ENCODE assay signal across 9 mouse cellular contexts in the genomic region with DNA sequence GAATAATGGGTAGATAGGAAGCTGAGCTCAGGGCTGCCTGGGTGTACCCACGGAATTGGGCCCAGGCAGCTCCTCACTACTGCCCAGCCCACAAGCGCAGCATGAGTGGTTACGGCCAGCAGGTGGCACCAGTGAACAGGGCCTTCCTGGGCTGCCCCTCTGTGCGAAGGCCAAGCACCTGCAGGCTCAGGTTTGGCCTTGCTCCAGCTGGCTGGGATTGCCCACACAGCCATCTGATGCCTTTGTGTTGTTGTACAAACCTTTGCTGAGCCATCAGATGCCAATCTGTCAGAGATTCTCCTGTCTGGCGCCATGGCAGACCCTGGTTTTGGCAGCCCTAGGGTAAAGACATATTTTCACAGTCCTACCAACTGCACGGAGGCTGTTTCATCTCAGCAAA. TPM values are rescaled to one million over a fixed set of nuclear protein-coding genes. Genes with fewer than 3 reads are reported as not detected.
DNase-seq lines count a peak whose midpoint lies in the region; ATAC-seq and TF ChIP-seq lines count a peak whose summit lies in the region.
"Had no signal": no experiment of that assay in that cellular context is flagged by ENCODE, and none has a peak within 500 bp of the region (broad histone marks: within the 10 kb centered on the region; RNA-seq: fewer than 3 reads in every experiment).

No protein-coding gene starts in this region.

- H3K36me3 ChIP-seq in ES-E14 (ENCODE audit: control insufficient read depth, insufficient read depth, low read length, poor library complexity, severe bottlenecking), result no peaks in the 10 kb centered on the region
- H3K36me3 ChIP-seq in embryonic facial prominence, embryonic 14.5 days (ENCODE audit: control insufficient read depth, insufficient read depth, low read length), result no peaks in the 10 kb centered on the region
- peaks cover 23% of the 10 kb centered on the region for H3K36me3 ChIP-seq in heart, embryonic 16.5 days (ENCODE audit: control insufficient read depth, insufficient read depth)
- H3K36me3 ChIP-seq in lung, embryonic 14.5 days (ENCODE audit: insufficient read depth), result no peaks in the 10 kb centered on the region; the same call in 1 of the 2 replicates
- H3K36me3 ChIP-seq: limb, embryonic 13.5 days had no signal

- peak; percentile 90 for TF ChIP-seq CTCF in brain, embryonic 14.5 days (IDR thresholded peaks at IDR 0.05; ENCODE audit: borderline replicate concordance, extremely low read depth, insufficient read depth, insufficient read length)
- peak; percentile 94 for TF ChIP-seq CTCF in lung, embryonic 14.5 days (IDR thresholded peaks at IDR 0.05; ENCODE audit: low read depth)

- peaks cover 10 to 19% of the 10 kb centered on the region in 2 experiments for H3K4me1 ChIP-seq in ES-E14 (ENCODE audit: control insufficient read depth in 2 of 2, insufficient read depth in 2 of 2, low read length in 2 of 2, poor library complexity in 1 of 2)
- H3K4me1 ChIP-seq in embryonic facial prominence, embryonic 14.5 days (ENCODE audit: control insufficient read depth, insufficient read depth, low read length), result no peaks in the 10 kb centered on the region
- peaks cover 5% of the 10 kb centered on the region; the same call in 1 of the 2 replicates for H3K4me1 ChIP-seq in heart, embryonic 16.5 days (ENCODE audit: control insufficient read depth, insufficient read depth, low read length)
- H3K4me1 ChIP-seq in lung, embryonic 14.5 days (ENCODE audit: insufficient read depth), result no peaks in the 10 kb centered on the region
- H3K4me1 ChIP-seq: limb, embryonic 13.5 days had no signal

- 25% methylated on average over 6 of the region's 6 CpGs for WGBS in embryonic facial prominence, embryonic 14.5 days
- 27% methylated on average over 6 of the region's 6 CpGs for WGBS in heart, embryonic 16.5 days
- 28% methylated on average over 6 of the region's 6 CpGs for WGBS in lung, embryonic 14.5 days

- H3K4me2 ChIP-seq in embryonic facial prominence, embryonic 14.5 days (ENCODE audit: low read depth, low read length), result no peak overlapping the region
- no peak overlapping the region for H3K4me2 ChIP-seq in heart, embryonic 16.5 days (ENCODE audit: low read depth, low read length)
- no peak overlapping the region for H3K4me2 ChIP-seq in lung, embryonic 14.5 days
- H3K4me2 ChIP-seq: limb, embryonic 13.5 days had no signal

- H3K27me3 ChIP-seq in embryonic facial prominence, embryonic 14.5 days (replicated peaks; ENCODE audit: control insufficient read depth, insufficient read depth, low read length), result no peaks in the 10 kb centered on the region
- H3K27me3 ChIP-seq in heart, embryonic 16.5 days (ENCODE audit: control insufficient read depth, insufficient read depth, low read length), result no peaks in the 10 kb centered on the region
- no peaks in the 10 kb centered on the region for H3K27me3 ChIP-seq in lung, embryonic 14.5 days (ENCODE audit: insufficient read depth, low read length)
- H3K27me3 ChIP-seq: limb, embryonic 13.5 days had no signal

- ATAC-seq in embryonic facial prominence, embryonic 14.5 days (ENCODE audit: low read depth), result peak; percentile 88
- ATAC-seq in heart, embryonic 16.5 days (replicated peaks; ENCODE audit: extremely low read depth, insufficient read depth, low FRiP score), result peak; percentile 70
- peak; percentile 50; the same call in 1 of the 2 replicates for ATAC-seq in lung, embryonic 14.5 days (ENCODE audit: insufficient read depth)

- no peak overlapping the region; the same call in 1 of the 2 replicates for H3K27ac ChIP-seq in ES-E14 (ENCODE audit: insufficient read depth, low read depth, low read length, poor library complexity, severe bottlenecking)
- H3K27ac ChIP-seq in embryonic facial prominence, embryonic 14.5 days (replicated peaks; ENCODE audit: low read depth, low read length), result no peak overlapping the region
- H3K27ac ChIP-seq in heart, embryonic 16.5 days (ENCODE audit: low read length), result no peak overlapping the region
- no peak overlapping the region for H3K27ac ChIP-seq in lung, embryonic 14.5 days (ENCODE audit: low read depth)
- H3K27ac ChIP-seq: limb, embryonic 13.5 days had no signal

- in situ Hi-C loops in ES-E14 (cut with MboI; ENCODE audit: low sequenced_read_pairs in 2 of 2, unreplicated experiment in 2 of 2), result no loop called here

- DNase-seq in ES-E14 (ENCODE audit: low read depth, low spot score), result peak; percentile 73
- DNase-seq in brain, embryonic 14.5 days (ENCODE audit: low read depth), result peak; percentile 94
- DNase-seq in embryonic facial prominence, embryonic 14.5 days (ENCODE audit: low spot score), result peak; percentile 81
- DNase-seq in kidney, postnatal 14 days, result peak; percentile 87
- peak; percentile 87 for DNase-seq in lung, embryonic 14.5 days
- peak; percentile 44 for DNase-seq in ovary, adult 18-20 months (ENCODE audit: low spot score)
- peak; percentile 61 to 77 for DNase-seq in thymus, postnatal 10 days (ENCODE audit: low spot score in 2 of 2)

- H3K9me3 ChIP-seq in ES-E14 (ENCODE audit: control insufficient read depth, insufficient read depth, low read depth, low read length), result no peaks in the 10 kb centered on the region
- H3K9me3 ChIP-seq in embryonic facial prominence, embryonic 14.5 days (ENCODE audit: control insufficient read depth, low read length), result no peaks in the 10 kb centered on the region
- H3K9me3 ChIP-seq in heart, embryonic 16.5 days (replicated peaks; ENCODE audit: control insufficient read depth, low read length), result no peaks in the 10 kb centered on the region
- no peaks in the 10 kb centered on the region for H3K9me3 ChIP-seq in lung, embryonic 14.5 days (ENCODE audit: low read depth, low read length)
- H3K9me3 ChIP-seq: limb, embryonic 13.5 days had no signal

- H3K9ac ChIP-seq in ES-E14 (ENCODE audit: insufficient read depth, low read depth, low read length, poor library complexity, severe bottlenecking), result no peak overlapping the region
- H3K9ac ChIP-seq in embryonic facial prominence, embryonic 14.5 days (ENCODE audit: low read depth, low read length), result no peak overlapping the region
- no peak overlapping the region for H3K9ac ChIP-seq in heart, embryonic 16.5 days (ENCODE audit: low read length)
- H3K9ac ChIP-seq in lung, embryonic 14.5 days, result no peak overlapping the region
- H3K9ac ChIP-seq: limb, embryonic 13.5 days had no signal

- TF ChIP-seq POLR2A in brain, embryonic 14.5 days (IDR thresholded peaks at IDR 0.05; ENCODE audit: borderline replicate concordance, extremely low read depth, insufficient read depth, insufficient read length, poor library complexity, severe bottlenecking), result no peak

- no peak overlapping the region for H3K4me3 ChIP-seq in ES-E14 (ENCODE audit: insufficient read depth in 1 of 2, low read depth in 1 of 2, low read length in 2 of 2, poor library complexity in 1 of 2, severe bottlenecking in 1 of 2)
- H3K4me3 ChIP-seq in embryonic facial prominence, embryonic 14.5 days (ENCODE audit: low read depth, low read length), result no peak overlapping the region
- H3K4me3 ChIP-seq in heart, embryonic 16.5 days (ENCODE audit: low read length), result no peak overlapping the region
- H3K4me3 ChIP-seq in lung, embryonic 14.5 days (ENCODE audit: low read depth, low read length), result no peak overlapping the region
- H3K4me3 ChIP-seq: limb, embryonic 13.5 days had no signal

TF ChIP-seq in ES-E14, 5 proteins besides CTCF, POLR2A, EP300 and RAD21:
- TF ChIP-seq ZC3H11A (IDR thresholded peaks at IDR 0.05; ENCODE audit: borderline replicate concordance, low read depth, low read length) (peak; percentile 52; the same call in 1 of the 2 replicates), CHD2 (IDR thresholded peaks at IDR 0.05; ENCODE audit: low read depth, low read length) (no peak)
TF ChIP-seq in ES-E14: peak in this region for 1.

RNA-seq across cellular contexts. Expression of gene Tm6sf1, which starts 9.4 kb away (rescaled TPM):
- 2.2 and 2.3 TPM in 2 replicates for total RNA-seq in ES-E14 (2012; rRNA removed)
- polyA plus RNA-seq in brain, embryonic 14.5 days (2012; rRNA removed), result 16.7 and 19.0 TPM in 2 replicates
- polyA plus RNA-seq in embryonic facial prominence, embryonic 14.5 days (2014; fragmentation: Nextera tagmentation; extraction: Ambion mirVana), result 34.7 and 50.6 TPM in 2 replicates
- polyA plus RNA-seq in heart, embryonic 16.5 days (2015; fragmentation: Nextera tagmentation; extraction: Ambion mirVana), result 35.6 and 44.4 TPM in 2 replicates
- 16.0 and 17.5 TPM in 2 replicates for polyA plus RNA-seq in lung, embryonic 14.5 days (2014; fragmentation: Nextera tagmentation; extraction: Ambion mirVana)

RNA-seq across cellular contexts. Expression of gene Gm10160, which starts 12.6 kb away (rescaled TPM):
- total RNA-seq in ES-E14 (2012; rRNA removed), result not detected in 2 replicates
- polyA plus RNA-seq in brain, embryonic 14.5 days (2012; rRNA removed), result not detected in 2 replicates
- not detected in 2 replicates for polyA plus RNA-seq in embryonic facial prominence, embryonic 14.5 days (2014; fragmentation: Nextera tagmentation; extraction: Ambion mirVana)
- not detected in 2 replicates for polyA plus RNA-seq in heart, embryonic 16.5 days (2015; fragmentation: Nextera tagmentation; extraction: Ambion mirVana)
- polyA plus RNA-seq in lung, embryonic 14.5 days (2014; fragmentation: Nextera tagmentation; extraction: Ambion mirVana), result not detected in 2 replicates
- polyA plus RNA-seq: limb, embryonic 13.5 days had no signal

RNA-seq across cellular contexts. Expression of gene Btbd1, which starts 38.9 kb away (rescaled TPM):
- total RNA-seq in ES-E14 (2012; rRNA removed), result 26.5 and 28.2 TPM in 2 replicates
- 79.3 and 82.9 TPM in 2 replicates for polyA plus RNA-seq in brain, embryonic 14.5 days (2012; rRNA removed)
- 100 and 109 TPM in 2 replicates for polyA plus RNA-seq in embryonic facial prominence, embryonic 14.5 days (2014; fragmentation: Nextera tagmentation; extraction: Ambion mirVana)
- polyA plus RNA-seq in heart, embryonic 16.5 days (2015; fragmentation: Nextera tagmentation; extraction: Ambion mirVana), result 86.7 and 87.0 TPM in 2 replicates
- 81.8 and 92.3 TPM in 2 replicates for polyA plus RNA-seq in lung, embryonic 14.5 days (2014; fragmentation: Nextera tagmentation; extraction: Ambion mirVana)

Comparison
In these comparisons a context has a peak if more than half of its experiments do, and no peak if none do; other contexts are left out.
1. DNase-seq: peak in every context shown above with its lines; median percentile 94 in brain, embryonic 14.5 days; 87 in kidney, postnatal 14 days; 87 in lung, embryonic 14.5 days; 81 in embryonic facial prominence, embryonic 14.5 days; 73 in ES-E14; 69 in thymus, postnatal 10 days; 44 in ovary, adult 18-20 months.